Mouse (Mus musculus): ENCODE measurements around the gene Iqcf4. TPM values are rescaled to one million over a fixed set of nuclear protein-coding genes. Genes with fewer than 3 reads are reported as not detected.

Gene Iqcf4
- polyA plus RNA-seq, 1 experiment from 2014 or later: not detected

GRCm38 (mm10) chr9:106580016-106580415, 9.2 kb upstream of the Iqcf4 start:
- DNase-seq (no peak), ATAC-seq (ENCODE audit: low read depth) (no peak)
- WGBS (ENCODE audit: insufficient replicate concordance): 64% methylated on average over 7 of the region's 7 CpGs
- Histone ChIP-seq H3K4me2 (no peak overlapping the region), H3K9me3 (replicated peaks) (no peaks in the 10 kb centered on the region), H3K4me1 (replicated peaks) (no peaks in the 10 kb centered on the region), H3K9ac (no peak overlapping the region), H3K4me3 (replicated peaks) (no peak overlapping the region), H3K27ac (no peak overlapping the region), H3K27me3 (no peaks in the 10 kb centered on the region), H3K36me3 (no peaks in the 10 kb centered on the region)

GRCm38 (mm10) chr9:106576112-106576511, 5.3 kb upstream of the Iqcf4 start:
- Histone ChIP-seq H3K4me2 (no peak overlapping the region), H3K4me3 (replicated peaks) (no peak overlapping the region), H3K27ac (no peak overlapping the region), H3K9me3 (replicated peaks) (no peaks in the 10 kb centered on the region), H3K4me1 (replicated peaks) (no peaks in the 10 kb centered on the region), H3K9ac (no peak overlapping the region), H3K27me3 (no peaks in the 10 kb centered on the region), H3K36me3 (no peaks in the 10 kb centered on the region)
- no peak for ATAC-seq (ENCODE audit: low read depth)
- WGBS (ENCODE audit: insufficient replicate concordance): 66% methylated on average over 2 of the region's 2 CpGs
- no peak for DNase-seq

DNA sequence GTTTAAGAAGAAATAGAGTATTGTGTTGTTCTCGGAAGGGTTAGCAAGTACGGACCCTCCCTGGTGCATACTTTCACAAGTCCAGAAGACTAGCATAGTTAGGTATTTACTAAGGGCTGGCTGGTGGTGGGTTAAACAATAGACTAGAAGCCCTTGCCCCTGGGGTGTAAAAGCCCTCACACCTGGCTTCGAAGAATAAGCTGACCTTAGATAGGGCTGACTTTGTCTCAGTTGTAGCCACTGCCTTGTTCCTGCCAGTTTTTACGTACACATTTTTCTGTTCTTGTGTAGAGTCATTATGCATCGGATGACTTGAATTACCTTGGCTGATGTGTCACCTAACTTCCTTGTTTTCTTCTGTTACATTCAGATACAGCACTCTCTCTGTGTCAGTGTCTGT, 2.6 kb upstream of the Iqcf4 start:
- WGBS (ENCODE audit: insufficient replicate concordance): 69% methylated on average over 5 of the region's 5 CpGs
- H3K27me3 ChIP-seq: no peaks in the 10 kb centered on the region
- H3K4me2 ChIP-seq: no peak overlapping the region
- H3K4me3 ChIP-seq (replicated peaks): no peak overlapping the region
- no peak for ATAC-seq (ENCODE audit: low read depth)
- H3K4me1 ChIP-seq (replicated peaks): no peaks in the 10 kb centered on the region
- H3K9ac ChIP-seq: no peak overlapping the region
- H3K27ac ChIP-seq: no peak overlapping the region
- no peaks in the 10 kb centered on the region for H3K9me3 ChIP-seq (replicated peaks)
- H3K36me3 ChIP-seq: no peaks in the 10 kb centered on the region
- no peak for DNase-seq

GRCm38 (mm10) chr9:106572186-106572585, 1.4 kb upstream of the Iqcf4 start:
- WGBS (ENCODE audit: insufficient replicate concordance): 48% methylated on average over 2 of the region's 2 CpGs
- Histone ChIP-seq H3K4me1 (replicated peaks) (no peaks in the 10 kb centered on the region), H3K27ac (no peak overlapping the region), H3K4me2 (no peak overlapping the region), H3K4me3 (replicated peaks) (no peak overlapping the region), H3K9ac (no peak overlapping the region), H3K9me3 (replicated peaks) (no peaks in the 10 kb centered on the region), H3K36me3 (no peaks in the 10 kb centered on the region), H3K27me3 (no peaks in the 10 kb centered on the region)
- DNase-seq (no peak), ATAC-seq (ENCODE audit: low read depth) (no peak)

DNA sequence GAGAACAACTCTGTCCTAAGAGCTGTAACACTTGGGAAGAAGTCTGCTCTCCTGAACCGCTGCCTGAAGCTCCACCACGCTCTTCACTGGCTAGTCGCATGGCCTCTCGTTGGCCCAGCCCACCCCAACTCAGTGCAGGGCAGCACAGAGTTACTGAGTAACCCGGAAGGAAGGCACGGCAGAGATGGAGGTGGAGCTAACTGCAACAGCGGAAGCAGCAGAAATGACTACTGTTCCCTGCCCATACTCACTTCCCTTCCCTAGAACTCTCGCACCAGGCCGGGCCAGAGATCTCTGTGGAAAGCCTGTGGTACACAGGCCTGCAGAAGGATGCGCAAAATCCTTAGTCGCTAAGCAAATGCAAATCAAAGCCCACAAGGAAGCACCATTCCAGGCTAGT, 4.4 kb downstream of the Iqcf4 start:
- ATAC-seq (ENCODE audit: low read depth) (no peak), DNase-seq (peak; percentile 3)
- 36% methylated on average over 11 of the region's 11 CpGs for WGBS (ENCODE audit: insufficient replicate concordance)
- no peak overlapping the region for H3K4me2 ChIP-seq
- no peak overlapping the region for H3K9ac ChIP-seq
- H3K4me1 ChIP-seq (replicated peaks): no peaks in the 10 kb centered on the region
- H3K9me3 ChIP-seq (replicated peaks): no peaks in the 10 kb centered on the region
- no peak overlapping the region for H3K27ac ChIP-seq
- no peaks in the 10 kb centered on the region for H3K36me3 ChIP-seq
- H3K4me3 ChIP-seq (replicated peaks): no peak overlapping the region
- no peaks in the 10 kb centered on the region for H3K27me3 ChIP-seq

DNA sequence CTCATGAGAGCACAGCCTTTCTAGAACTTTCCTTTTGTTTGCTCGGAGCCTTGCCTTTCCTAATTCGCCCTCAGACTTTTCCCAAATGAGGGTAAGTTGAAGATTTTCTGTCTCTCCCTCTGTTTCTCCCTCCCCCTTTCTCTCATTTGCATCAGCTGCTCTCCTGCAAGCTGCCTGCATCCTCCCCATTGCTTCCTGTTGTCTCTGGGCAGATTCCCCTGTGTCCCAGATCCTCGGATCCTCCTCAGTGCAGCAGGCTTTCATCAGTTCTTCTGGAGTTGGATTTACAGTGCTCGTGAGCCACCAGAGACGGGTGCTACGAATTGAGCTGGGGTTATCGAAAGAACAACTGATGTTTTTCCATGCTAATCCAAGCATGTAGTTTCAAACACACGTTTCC, 6.8 kb downstream of the Iqcf4 start:
- no peak for DNase-seq
- Histone ChIP-seq H3K27me3 (no peaks in the 10 kb centered on the region), H3K4me3 (replicated peaks) (no peak overlapping the region), H3K9me3 (replicated peaks) (no peaks in the 10 kb centered on the region), H3K4me1 (replicated peaks) (no peaks in the 10 kb centered on the region), H3K36me3 (no peaks in the 10 kb centered on the region), H3K4me2 (no peak overlapping the region), H3K9ac (no peak overlapping the region), H3K27ac (no peak overlapping the region)
- WGBS (ENCODE audit: insufficient replicate concordance): 64% methylated on average over 8 of the region's 8 CpGs
- ATAC-seq (ENCODE audit: low read depth): no peak

DNA sequence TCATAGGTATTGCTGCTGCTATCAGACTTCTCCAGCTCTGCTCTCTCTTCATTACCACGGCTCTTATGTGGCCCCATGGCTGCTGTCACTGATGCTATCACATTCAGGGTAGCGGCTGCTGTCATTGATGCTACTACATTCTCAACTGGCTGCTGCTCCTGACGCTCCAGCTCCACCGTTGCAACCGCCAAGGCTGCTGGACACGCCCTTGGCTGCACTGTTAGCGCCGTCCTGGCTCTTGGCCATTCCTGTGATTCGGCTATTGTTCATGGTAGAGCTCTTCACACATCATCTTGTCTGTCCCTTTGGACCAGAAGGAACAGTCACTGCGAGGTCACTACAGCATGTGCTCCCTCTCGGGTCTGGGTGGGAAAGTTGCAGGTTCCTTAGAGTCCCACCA, 8.5 kb downstream of the Iqcf4 start:
- no peaks in the 10 kb centered on the region for H3K4me1 ChIP-seq (replicated peaks)
- no peak overlapping the region for H3K27ac ChIP-seq
- H3K9me3 ChIP-seq (replicated peaks): no peaks in the 10 kb centered on the region
- DNase-seq (no peak), ATAC-seq (ENCODE audit: low read depth) (no peak)
- H3K36me3 ChIP-seq: no peaks in the 10 kb centered on the region
- no peaks in the 10 kb centered on the region for H3K27me3 ChIP-seq
- WGBS (ENCODE audit: insufficient replicate concordance): 73% methylated on average over 11 of the region's 11 CpGs
- H3K4me2 ChIP-seq: no peak overlapping the region
- H3K9ac ChIP-seq: no peak overlapping the region
- no peak overlapping the region for H3K4me3 ChIP-seq (replicated peaks)

DNA sequence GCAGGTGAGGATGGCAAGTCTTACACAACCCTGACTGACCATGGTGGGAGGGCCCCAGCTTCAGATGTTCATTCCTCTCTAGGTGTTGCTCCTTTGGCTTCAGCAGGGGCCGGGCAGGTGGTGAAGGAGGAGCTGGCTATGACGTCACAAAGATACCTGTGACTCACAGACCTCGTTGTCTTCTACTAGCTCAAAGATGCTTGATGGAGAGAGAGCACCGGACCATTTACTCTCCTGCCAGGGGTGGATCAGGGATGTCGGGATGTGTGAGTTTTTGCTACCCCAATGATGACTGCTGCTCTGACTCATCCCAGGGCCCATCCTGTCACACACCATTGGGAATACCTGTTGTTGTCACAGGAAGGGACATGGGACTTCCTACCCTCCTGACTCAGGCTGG, 9.3 kb downstream of the Iqcf4 start, which contains the start of gene Iqcf3:
Gene Iqcf3, minus strand, starts transcription at position 101 of the 400 bp plus-strand sequence.
- ATAC-seq (ENCODE audit: low read depth): no peak

DNA sequence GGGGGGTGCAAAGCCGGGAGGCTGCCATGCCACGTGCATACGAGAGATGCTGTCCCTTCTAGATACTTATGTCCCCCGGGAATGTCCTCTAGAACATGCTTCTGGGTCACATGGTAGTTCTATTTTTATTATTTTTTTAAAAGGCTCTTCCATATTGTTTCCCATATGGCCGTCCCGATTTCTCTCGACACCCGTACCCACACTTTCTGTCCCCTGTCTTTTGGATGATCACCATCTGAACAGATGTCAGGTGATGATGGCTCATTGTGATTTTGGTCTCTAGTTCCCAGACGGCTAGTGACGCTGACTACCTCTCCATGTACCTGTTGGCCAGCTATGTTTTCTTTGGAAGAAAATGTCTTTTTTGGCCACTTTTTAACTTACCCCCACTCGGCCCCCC, 35.8 kb downstream of the Iqcf4 start:
- no peak overlapping the region for H3K27ac ChIP-seq
- ATAC-seq (ENCODE audit: low read depth): no peak
- no peak overlapping the region for H3K9ac ChIP-seq
- H3K27me3 ChIP-seq: no peaks in the 10 kb centered on the region
- no peaks in the 10 kb centered on the region for H3K4me1 ChIP-seq (replicated peaks)
- no peaks in the 10 kb centered on the region for H3K36me3 ChIP-seq
- 76% methylated on average over 11 of the region's 11 CpGs for WGBS (ENCODE audit: insufficient replicate concordance)
- H3K4me3 ChIP-seq (replicated peaks): no peak overlapping the region
- DNase-seq: no peak
- H3K9me3 ChIP-seq (replicated peaks): no peaks in the 10 kb centered on the region
- H3K4me2 ChIP-seq: no peak overlapping the region

More for the DNA sequence above, 9.3 kb downstream of the Iqcf4 start, which contains the start of gene Iqcf3:
- H3K4me1 ChIP-seq (replicated peaks): no peaks in the 10 kb centered on the region
- no peak for DNase-seq
- H3K4me2 ChIP-seq: no peak within 1 kb of the TSS
- H3K4me3 ChIP-seq (replicated peaks): no peak within 1 kb of the TSS
- 75% methylated on average over 5 of the region's 5 CpGs for WGBS (ENCODE audit: insufficient replicate concordance)
- no peaks in the 10 kb centered on the region for H3K36me3 ChIP-seq
- H3K9ac ChIP-seq: no peak within 1 kb of the TSS
- H3K27me3 ChIP-seq: no peaks in the 10 kb centered on the region
- no peaks in the 10 kb centered on the region for H3K9me3 ChIP-seq (replicated peaks)
- no peak within 1 kb of the TSS for H3K27ac ChIP-seq

- no peak for ATAC-seq (ENCODE audit: low read depth)
- WGBS (ENCODE audit: insufficient replicate concordance): 81% methylated on average over 7 of the region's 7 CpGs
- H3K9ac ChIP-seq: no peak overlapping the region
Measured at GRCm38 (mm10) chr9:106534296-106534695, 36.5 kb downstream of the Iqcf4 start.

GRCm38 (mm10) chr9:106531833-106532232, 39.0 kb downstream of the Iqcf4 start:
- Histone ChIP-seq H3K4me3 (replicated peaks) (no peak overlapping the region), H3K36me3 (no peaks in the 10 kb centered on the region), H3K9me3 (replicated peaks) (no peaks in the 10 kb centered on the region), H3K27me3 (no peaks in the 10 kb centered on the region), H3K9ac (no peak overlapping the region), H3K4me2 (no peak overlapping the region), H3K27ac (no peak overlapping the region), H3K4me1 (replicated peaks) (no peaks in the 10 kb centered on the region)
- ATAC-seq (ENCODE audit: low read depth) (no peak), DNase-seq (no peak)
- 17% methylated on average over 3 of the region's 3 CpGs for WGBS (ENCODE audit: insufficient replicate concordance)

More at GRCm38 (mm10) chr9:106534296-106534695, 36.5 kb downstream of the Iqcf4 start:
- Histone ChIP-seq H3K27ac (no peak overlapping the region), H3K27me3 (no peaks in the 10 kb centered on the region), H3K4me2 (no peak overlapping the region), H3K9me3 (replicated peaks) (no peaks in the 10 kb centered on the region), H3K4me3 (replicated peaks) (no peak overlapping the region), H3K36me3 (no peaks in the 10 kb centered on the region), H3K4me1 (replicated peaks) (no peaks in the 10 kb centered on the region)
- no peak for DNase-seq

DNA sequence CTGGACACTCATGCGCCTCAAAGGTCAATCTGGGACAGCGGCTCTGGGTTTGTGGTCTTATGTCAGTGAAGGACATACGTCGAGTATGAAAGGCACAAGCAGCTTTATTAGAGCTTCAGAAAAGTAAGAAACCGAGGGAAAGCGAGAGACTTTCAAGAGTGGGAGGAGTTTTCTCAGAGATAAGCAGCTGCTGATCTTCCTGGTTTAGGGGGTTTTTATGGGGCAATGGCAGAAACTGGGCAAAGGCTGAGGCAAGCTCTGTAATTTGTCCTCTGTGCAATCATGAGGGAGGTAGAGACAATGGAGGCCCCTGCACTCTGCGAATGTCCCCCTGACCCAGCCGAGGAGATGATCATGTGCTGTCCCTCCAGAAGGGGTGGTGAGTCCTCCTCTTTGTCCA, 50.9 kb downstream of the Iqcf4 start:
- Histone ChIP-seq H3K4me1 (replicated peaks) (0 out of 2 replicates have a peak, but pooled peaks cover 5% of the 10 kb centered on the region), H3K9ac (no peak overlapping the region), H3K4me2 (no peak overlapping the region), H3K36me3 (no peaks in the 10 kb centered on the region), H3K9me3 (replicated peaks) (no peaks in the 10 kb centered on the region), H3K4me3 (replicated peaks) (no peak overlapping the region), H3K27me3 (no peaks in the 10 kb centered on the region), H3K27ac (no peak overlapping the region)
- DNase-seq: no peak
- 41% methylated on average over 8 of the region's 8 CpGs for WGBS (ENCODE audit: insufficient replicate concordance)
- ATAC-seq (ENCODE audit: low read depth): no peak

All from liver, embryonic 13.5 days (tissue).